Mouse (Mus musculus): ENCODE results near the gene Zfp747.

GRCm38 (mm10) chr7:127345092-127345491, 30.8 kb downstream of the Zfp747 start:
- no peak for TF ChIP-seq CTCF (IDR thresholded peaks at IDR 0.05; ENCODE audit: borderline replicate concordance, insufficient read depth, low read length)
- TF ChIP-seq POLR2A (IDR thresholded peaks at IDR 0.05; ENCODE audit: low read depth, low read length): peak; percentile 69

Data from embryonic fibroblast, embryonic 13.5 days (primary cell).